Mouse (Mus musculus): ENCODE measurements at regions not wholly inside any gene's neighbourhood (a gene's known extent, or its start where the extent isn't known, plus 50 kb on each side); places are given as distances from the start of the nearest gene placed in this dataset.

DNA sequence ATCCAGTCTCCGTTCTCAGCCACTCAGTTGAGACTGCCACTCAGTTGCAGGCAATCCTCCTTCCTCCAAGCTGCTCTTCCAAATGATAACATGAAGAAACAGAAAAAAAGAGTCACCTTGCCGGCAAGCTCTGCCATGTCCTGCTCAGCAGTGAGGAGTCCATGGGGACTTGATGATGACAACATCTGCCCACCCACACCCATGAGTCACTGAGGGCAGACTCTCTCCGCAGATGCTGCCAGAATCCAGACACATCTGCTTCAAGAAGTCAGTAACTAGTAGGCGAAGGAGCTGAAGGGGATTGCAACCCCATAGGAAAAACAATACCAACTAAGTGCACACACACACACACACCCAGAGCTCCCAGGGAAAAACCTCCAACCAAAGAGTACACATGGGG, 263.9 kb upstream of the Nr4a3 start:
- Histone ChIP-seq H3K4me1 (replicated peaks) (no peaks in the 10 kb centered on the region), H3K9me3 (no peaks in the 10 kb centered on the region), H3K4me3 (replicated peaks) (no peak overlapping the region), H3K4me2 (replicated peaks) (no peak overlapping the region), H3K9ac (replicated peaks) (no peak overlapping the region), H3K36me3 (no peaks in the 10 kb centered on the region), H3K27me3 (no peaks in the 10 kb centered on the region), H3K27ac (no peak overlapping the region)
- 91% methylated on average over 4 of the region's 4 CpGs for WGBS
- ATAC-seq = no peak

DNA sequence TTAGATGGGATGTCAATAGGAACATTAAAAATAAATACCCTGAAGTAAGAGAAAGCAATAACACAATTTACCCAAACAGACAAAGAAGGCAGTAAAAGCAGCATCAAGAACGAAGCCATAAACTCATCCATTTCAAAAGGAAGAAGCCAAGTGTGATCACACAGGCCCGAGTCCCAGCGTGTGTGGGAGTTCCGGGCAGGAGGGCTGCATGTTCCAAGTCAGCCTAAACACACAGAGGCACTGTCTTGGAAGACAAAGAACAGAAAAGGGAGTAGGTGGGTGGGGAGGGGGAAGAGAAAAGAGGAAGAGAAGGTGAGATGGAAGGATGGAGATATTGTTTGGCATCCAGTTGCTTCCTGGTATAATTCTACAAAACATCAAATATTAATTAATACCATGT, 248.0 kb upstream of the Nr4a3 start:
- no peaks in the 10 kb centered on the region for H3K27me3 ChIP-seq

DNA sequence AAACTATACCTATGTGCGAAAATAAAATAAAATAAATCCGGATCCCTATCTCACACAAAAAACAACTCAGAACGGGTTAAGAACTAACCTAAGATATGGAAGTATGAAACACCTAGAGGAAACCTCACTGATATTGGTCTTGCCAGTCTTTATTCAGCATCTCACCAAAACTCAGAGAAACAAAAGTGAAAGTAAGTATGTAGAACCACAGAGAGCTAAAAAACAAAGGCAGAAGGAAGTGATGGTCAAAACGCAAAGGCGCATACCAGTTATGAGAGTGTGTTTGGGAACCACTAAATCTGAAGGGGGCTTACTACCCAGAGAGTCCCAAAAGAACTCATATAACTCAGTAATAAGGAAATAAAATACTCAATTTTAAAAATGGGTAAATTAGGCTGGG, 245.8 kb upstream of the Nr4a3 start:
- Histone ChIP-seq H3K4me2 (replicated peaks) (no peak overlapping the region), H3K4me1 (replicated peaks) (no peaks in the 10 kb centered on the region), H3K9me3 (no peaks in the 10 kb centered on the region), H3K9ac (replicated peaks) (no peak overlapping the region), H3K27ac (no peak overlapping the region), H3K4me3 (replicated peaks) (no peak overlapping the region), H3K36me3 (no peaks in the 10 kb centered on the region), H3K27me3 (no peaks in the 10 kb centered on the region)
- no peak for ATAC-seq
- WGBS = 97% methylated on average over 5 of the region's 5 CpGs

More for the DNA sequence above, 248.0 kb upstream of the Nr4a3 start:
- H3K27ac ChIP-seq = no peak overlapping the region
- WGBS = 88% methylated on average over 4 of the region's 4 CpGs
- H3K4me3 ChIP-seq (replicated peaks) = no peak overlapping the region
- no peaks in the 10 kb centered on the region for H3K36me3 ChIP-seq
- no peaks in the 10 kb centered on the region for H3K9me3 ChIP-seq
- no peaks in the 10 kb centered on the region for H3K4me1 ChIP-seq (replicated peaks)
- ATAC-seq = no peak
- H3K4me2 ChIP-seq (replicated peaks) = no peak overlapping the region
- H3K9ac ChIP-seq (replicated peaks) = no peak overlapping the region

DNA sequence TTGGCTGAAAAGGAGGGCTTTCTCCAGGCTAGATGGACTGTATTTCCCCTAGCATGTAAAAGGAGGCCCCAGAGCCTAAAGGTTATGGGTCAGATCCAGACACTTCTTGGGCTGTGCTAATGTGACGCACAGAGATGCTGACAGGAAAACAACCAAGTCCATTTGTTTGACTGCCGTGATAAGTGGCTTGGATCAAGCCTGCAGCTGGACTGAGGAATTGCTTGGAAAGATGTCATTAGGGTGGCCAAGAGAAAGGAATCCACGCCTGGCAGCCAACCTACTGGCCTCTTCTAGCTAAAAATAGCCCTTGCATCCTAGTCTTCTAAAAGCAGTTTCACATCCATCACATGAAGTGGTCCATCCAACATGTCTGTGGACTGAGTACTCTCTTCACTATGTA, 241.8 kb upstream of the Nr4a3 start:
- Histone ChIP-seq H3K4me2 (replicated peaks) (no peak overlapping the region), H3K4me1 (replicated peaks) (no peaks in the 10 kb centered on the region), H3K9ac (replicated peaks) (no peak overlapping the region), H3K36me3 (no peaks in the 10 kb centered on the region), H3K27ac (no peak overlapping the region), H3K4me3 (replicated peaks) (no peak overlapping the region), H3K27me3 (no peaks in the 10 kb centered on the region), H3K9me3 (no peaks in the 10 kb centered on the region)
- 91% methylated on average over 3 of the region's 3 CpGs for WGBS
- no peak for ATAC-seq

DNA sequence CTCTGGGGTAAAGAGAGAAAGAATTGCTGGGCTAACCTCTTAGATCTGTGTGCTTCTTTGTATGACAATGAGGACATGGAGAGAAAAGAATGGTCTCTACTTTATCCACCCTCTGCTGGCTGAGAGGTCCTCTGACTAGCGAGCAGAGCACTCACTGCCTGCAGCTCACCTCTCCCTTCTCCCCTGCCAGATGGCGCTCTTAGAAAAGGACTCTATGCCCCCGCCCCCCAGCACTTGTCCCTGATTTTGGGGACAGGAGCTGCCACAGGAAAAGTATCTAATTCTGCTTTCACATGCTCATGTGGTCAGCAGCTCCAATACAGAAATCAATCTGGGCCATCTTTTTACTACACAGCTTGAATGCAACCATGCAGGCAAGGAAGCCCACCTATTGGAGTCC, 237.1 kb upstream of the Nr4a3 start:
- no peak overlapping the region for H3K27ac ChIP-seq
- WGBS = 12% methylated on average over 3 of the region's 3 CpGs
- no peak for ATAC-seq
- H3K9me3 ChIP-seq = no peaks in the 10 kb centered on the region
- no peaks in the 10 kb centered on the region for H3K4me1 ChIP-seq (replicated peaks)
- no peak overlapping the region for H3K4me2 ChIP-seq (replicated peaks)
- H3K36me3 ChIP-seq = no peaks in the 10 kb centered on the region
- no peaks in the 10 kb centered on the region for H3K27me3 ChIP-seq
- no peak overlapping the region for H3K4me3 ChIP-seq (replicated peaks)
- H3K9ac ChIP-seq (replicated peaks) = no peak overlapping the region

DNA sequence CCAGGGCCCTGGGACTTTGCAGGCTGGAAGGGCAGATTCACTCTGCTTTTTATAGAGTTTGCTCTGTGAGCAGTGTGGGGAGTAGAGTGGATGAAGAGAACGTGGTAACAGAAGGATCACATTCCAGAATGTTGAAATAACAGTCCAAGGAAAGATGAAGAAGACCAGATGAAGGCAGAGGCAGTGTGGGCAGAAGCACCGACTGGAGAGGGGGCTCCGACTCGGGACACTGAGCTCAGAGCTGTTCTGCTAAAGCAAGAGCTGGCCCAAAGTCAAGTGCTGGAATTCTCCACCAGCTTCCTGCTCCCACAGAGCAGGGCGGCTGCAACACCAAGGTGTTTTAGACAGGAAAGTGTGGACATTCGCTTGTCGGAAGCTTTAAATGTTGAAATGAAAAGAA, 230.9 kb upstream of the Nr4a3 start:
- WGBS = 86% methylated on average over 7 of the region's 7 CpGs
- Histone ChIP-seq H3K9ac (replicated peaks) (no peak overlapping the region), H3K4me1 (replicated peaks) (no peaks in the 10 kb centered on the region), H3K27ac (no peak overlapping the region), H3K36me3 (no peaks in the 10 kb centered on the region), H3K27me3 (no peaks in the 10 kb centered on the region), H3K4me2 (replicated peaks) (no peak overlapping the region), H3K9me3 (no peaks in the 10 kb centered on the region), H3K4me3 (replicated peaks) (no peak overlapping the region)
- no peak for ATAC-seq

DNA sequence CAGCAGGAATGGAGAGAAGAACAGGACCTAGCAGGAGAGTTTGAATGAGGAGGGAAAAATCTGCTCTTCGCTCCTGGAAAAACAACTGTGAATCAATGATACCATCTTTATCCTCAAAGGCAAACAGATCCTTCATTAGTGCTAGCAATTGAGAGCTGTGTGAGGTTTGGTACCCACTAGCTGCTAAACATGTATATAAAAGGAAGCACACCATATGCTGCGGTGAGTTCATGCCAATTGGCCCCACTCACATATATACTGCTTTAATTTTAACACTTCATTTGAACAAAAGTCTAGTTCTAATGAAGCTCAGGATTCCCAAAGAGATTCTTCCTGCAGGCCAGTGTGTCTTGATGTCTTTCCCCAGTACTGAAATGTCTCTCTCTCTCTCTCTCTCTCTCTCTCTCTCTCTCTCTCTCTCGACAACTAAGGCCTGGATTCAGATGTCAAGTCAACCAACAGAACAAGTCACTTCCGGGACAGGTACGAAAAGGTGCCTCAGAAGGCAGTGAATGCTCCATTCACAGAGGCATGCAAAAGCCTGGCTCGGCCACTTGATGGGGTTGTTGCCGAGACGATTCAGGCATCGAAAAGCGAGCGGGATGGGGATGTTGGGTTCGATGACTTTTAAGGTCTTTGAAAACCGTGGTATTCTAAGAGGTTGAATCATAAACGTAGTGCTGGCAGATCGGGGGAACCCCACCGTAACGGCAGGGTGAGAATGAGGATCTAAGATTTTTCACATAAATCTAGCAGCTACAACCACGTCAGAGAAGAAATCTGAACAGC, 226.4 kb upstream of the Nr4a3 start:
- WGBS = 94% methylated on average over 18 of the region's 18 CpGs
- no peak for ATAC-seq
- Histone ChIP-seq H3K4me3 (replicated peaks) (no peak overlapping the region), H3K36me3 (no peaks in the 10 kb centered on the region), H3K9me3 (no peaks in the 10 kb centered on the region), H3K9ac (replicated peaks) (no peak overlapping the region), H3K27ac (no peak overlapping the region), H3K4me2 (replicated peaks) (no peak overlapping the region), H3K4me1 (replicated peaks) (no peaks in the 10 kb centered on the region), H3K27me3 (no peaks in the 10 kb centered on the region)

DNA sequence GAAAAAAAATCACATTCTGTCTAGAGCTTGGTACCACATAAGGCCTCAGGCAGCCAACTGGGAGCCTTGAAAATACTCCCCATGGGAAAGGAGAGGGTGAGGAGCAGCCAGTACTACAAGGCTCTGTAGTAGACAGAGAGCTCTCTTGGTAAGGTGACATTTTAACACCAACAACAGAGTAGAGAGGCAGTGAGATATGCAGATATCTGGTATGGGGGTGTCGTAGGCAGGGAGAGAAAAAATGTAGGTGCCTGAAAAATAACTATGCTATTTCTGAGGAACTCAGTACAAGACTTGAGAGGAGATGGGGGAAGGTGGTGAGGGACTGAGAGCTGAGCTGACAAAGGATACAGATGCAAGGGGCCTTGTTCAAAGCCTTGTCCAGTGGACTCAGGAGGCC, 224.4 kb upstream of the Nr4a3 start:
- H3K36me3 ChIP-seq = no peaks in the 10 kb centered on the region
- WGBS = 82% methylated on average over 1 of the region's 1 CpGs
- no peaks in the 10 kb centered on the region for H3K27me3 ChIP-seq
- no peak overlapping the region for H3K9ac ChIP-seq (replicated peaks)
- no peak overlapping the region for H3K27ac ChIP-seq
- H3K4me1 ChIP-seq (replicated peaks) = no peaks in the 10 kb centered on the region
- H3K4me2 ChIP-seq (replicated peaks) = no peak overlapping the region
- ATAC-seq = no peak
- H3K9me3 ChIP-seq = no peaks in the 10 kb centered on the region
- no peak overlapping the region for H3K4me3 ChIP-seq (replicated peaks)

DNA sequence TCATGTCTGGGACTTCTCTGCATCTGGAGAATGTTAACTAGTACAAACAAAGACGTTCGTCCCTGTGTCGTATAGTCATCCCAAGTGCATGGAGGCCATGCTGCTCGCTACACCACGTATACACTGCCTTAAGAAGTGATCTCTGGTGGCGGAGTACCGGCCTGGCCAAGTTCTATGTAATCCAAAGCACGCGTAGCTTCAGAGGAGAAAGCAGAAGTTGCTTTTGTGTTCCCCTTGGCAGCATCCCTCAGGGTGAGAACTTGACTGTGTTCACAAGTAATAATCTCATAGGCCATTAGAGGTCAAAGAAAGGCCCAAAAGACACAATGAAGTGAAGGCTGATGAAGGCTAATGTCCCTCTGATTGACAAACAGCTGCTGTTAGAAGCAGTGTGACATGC, 221.7 kb upstream of the Nr4a3 start:
- no peak overlapping the region for H3K4me2 ChIP-seq (replicated peaks)
- H3K27ac ChIP-seq = no peak overlapping the region
- no peak overlapping the region for H3K4me3 ChIP-seq (replicated peaks)
- H3K27me3 ChIP-seq = no peaks in the 10 kb centered on the region
- H3K4me1 ChIP-seq (replicated peaks) = no peaks in the 10 kb centered on the region
- H3K36me3 ChIP-seq = no peaks in the 10 kb centered on the region
- no peak for ATAC-seq
- H3K9ac ChIP-seq (replicated peaks) = no peak overlapping the region
- no peaks in the 10 kb centered on the region for H3K9me3 ChIP-seq
- 83% methylated on average over 9 of the region's 9 CpGs for WGBS

DNA sequence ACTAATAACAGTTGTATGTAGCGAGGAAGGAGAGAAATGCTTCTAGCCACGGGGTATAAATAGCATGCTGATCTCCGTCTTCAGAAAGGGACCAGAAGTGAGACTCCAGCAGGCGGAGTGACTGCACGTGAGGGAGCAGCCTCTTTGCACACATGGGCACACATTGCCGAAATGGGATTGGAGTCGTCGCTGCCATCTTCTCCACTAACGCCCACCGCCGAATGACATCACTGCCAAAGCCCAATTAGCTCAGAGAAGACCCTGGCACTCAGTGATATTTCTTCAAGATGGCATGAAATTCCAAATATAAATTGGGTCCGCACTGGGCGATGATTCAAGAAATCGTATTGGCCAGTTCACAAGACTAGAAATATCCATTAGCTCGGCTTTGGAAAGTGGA, 220.9 kb upstream of the Nr4a3 start:
- Histone ChIP-seq H3K9me3 (no peaks in the 10 kb centered on the region), H3K27ac (no peak overlapping the region), H3K9ac (replicated peaks) (no peak overlapping the region), H3K4me2 (replicated peaks) (no peak overlapping the region), H3K4me3 (replicated peaks) (no peak overlapping the region), H3K36me3 (no peaks in the 10 kb centered on the region), H3K4me1 (replicated peaks) (no peaks in the 10 kb centered on the region), H3K27me3 (no peaks in the 10 kb centered on the region)
- ATAC-seq = no peak
- 90% methylated on average over 15 of the region's 15 CpGs for WGBS

DNA sequence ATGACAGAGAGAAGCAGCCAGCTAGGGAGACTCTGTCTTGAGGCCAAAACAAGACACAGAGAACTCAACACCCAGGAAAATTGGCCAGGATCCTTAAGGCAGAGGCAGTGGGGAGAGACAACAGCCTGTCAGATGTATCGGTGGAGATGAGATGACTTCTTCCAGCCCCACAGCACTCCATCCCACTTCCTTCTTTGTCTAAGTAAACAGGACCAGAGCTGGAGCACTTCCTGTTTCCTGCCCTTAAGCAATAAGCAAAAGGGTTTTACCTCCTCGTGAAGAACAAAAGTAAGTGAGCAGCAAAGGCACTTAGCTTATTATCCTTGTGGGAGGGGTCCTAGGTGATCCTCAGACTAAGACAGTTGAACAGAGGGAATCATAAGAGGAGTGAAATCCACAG, 212.0 kb upstream of the Nr4a3 start:
- no peaks in the 10 kb centered on the region for H3K4me1 ChIP-seq (replicated peaks)
- H3K9ac ChIP-seq (replicated peaks) = no peak overlapping the region
- H3K4me3 ChIP-seq (replicated peaks) = no peak overlapping the region
- no peaks in the 10 kb centered on the region for H3K36me3 ChIP-seq
- H3K27me3 ChIP-seq = no peaks in the 10 kb centered on the region
- no peak for ATAC-seq
- 83% methylated on average over 2 of the region's 2 CpGs for WGBS
- no peak overlapping the region for H3K27ac ChIP-seq
- no peak overlapping the region for H3K4me2 ChIP-seq (replicated peaks)
- H3K9me3 ChIP-seq = no peaks in the 10 kb centered on the region

DNA sequence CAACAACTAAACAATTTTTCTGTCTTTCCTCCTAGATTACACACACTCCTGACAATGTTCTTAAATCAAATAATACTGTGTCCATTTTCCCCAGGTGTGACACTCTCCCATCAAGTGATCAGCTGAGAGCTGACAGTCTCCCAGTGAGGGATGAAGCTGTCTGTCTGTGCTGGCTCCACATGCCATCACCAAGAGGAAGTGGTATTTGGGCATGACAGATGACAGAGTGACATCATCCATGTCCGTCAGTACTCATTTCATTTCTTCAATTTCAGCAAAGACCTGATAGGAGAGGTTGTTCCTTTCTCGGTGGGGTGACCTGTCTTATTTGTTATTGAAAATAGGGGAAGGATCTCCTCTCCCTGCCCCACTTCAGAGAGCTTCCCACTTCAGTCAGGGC, 206.5 kb upstream of the Nr4a3 start:
- no peak overlapping the region for H3K9ac ChIP-seq (replicated peaks)
- no peak for ATAC-seq
- no peaks in the 10 kb centered on the region for H3K9me3 ChIP-seq
- WGBS = 88% methylated on average over 2 of the region's 2 CpGs
- no peaks in the 10 kb centered on the region for H3K4me1 ChIP-seq (replicated peaks)
- no peak overlapping the region for H3K4me2 ChIP-seq (replicated peaks)
- H3K27ac ChIP-seq = no peak overlapping the region
- H3K27me3 ChIP-seq = no peaks in the 10 kb centered on the region
- H3K4me3 ChIP-seq (replicated peaks) = no peak overlapping the region
- H3K36me3 ChIP-seq = no peaks in the 10 kb centered on the region

DNA sequence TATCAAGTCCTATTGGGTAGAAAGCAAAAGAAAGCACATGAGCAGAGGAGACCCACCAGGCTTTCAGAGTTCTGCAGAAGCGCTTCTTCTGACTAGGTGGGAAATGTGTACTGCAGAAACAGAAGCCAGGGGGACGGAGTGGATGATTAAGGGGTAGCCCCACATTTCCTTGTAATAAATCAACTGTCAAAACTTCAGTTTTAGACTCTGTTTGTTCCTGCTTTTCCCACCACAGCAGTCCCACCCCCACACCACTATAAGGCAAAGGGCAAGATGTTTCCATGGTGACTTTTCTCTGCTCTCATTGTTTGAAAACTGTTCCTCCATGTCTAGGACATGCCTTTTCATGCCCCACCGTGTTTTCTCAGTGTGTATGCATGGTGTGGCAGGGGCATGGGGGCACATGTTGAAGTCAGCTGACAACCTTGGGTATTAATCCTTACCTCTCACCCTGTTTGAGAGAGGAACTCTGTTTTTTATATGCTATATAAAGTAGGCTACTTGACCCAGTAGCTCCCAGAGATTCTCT, 202.8 kb upstream of the Nr4a3 start:
- Histone ChIP-seq H3K4me2 (replicated peaks) (no peak overlapping the region), H3K9me3 (no peaks in the 10 kb centered on the region), H3K36me3 (no peaks in the 10 kb centered on the region), H3K9ac (replicated peaks) (no peak overlapping the region), H3K4me3 (replicated peaks) (no peak overlapping the region), H3K27ac (no peak overlapping the region), H3K27me3 (no peaks in the 10 kb centered on the region), H3K4me1 (replicated peaks) (0 out of 2 replicates have a peak, but pooled peaks cover 2% of the 10 kb centered on the region)
- no peak for ATAC-seq
- 60% methylated on average over 3 of the region's 3 CpGs for WGBS
